Mouse (Mus musculus): ENCODE data around the gene Clec9a. TPM values are rescaled to one million over a fixed set of nuclear protein-coding genes. Genes with fewer than 3 reads are reported as not detected.
A peak's percentile ranks its signal among the peaks of the same experiment; 100 is the strongest.

The Clec9a gene
- total RNA-seq (2014; fragmentation: Nextera tagmentation), result not detected in 2 replicates
- 0.60 TPM in 1 of 2 replicates, not detected in the other for total RNA-seq (2017)

DNA sequence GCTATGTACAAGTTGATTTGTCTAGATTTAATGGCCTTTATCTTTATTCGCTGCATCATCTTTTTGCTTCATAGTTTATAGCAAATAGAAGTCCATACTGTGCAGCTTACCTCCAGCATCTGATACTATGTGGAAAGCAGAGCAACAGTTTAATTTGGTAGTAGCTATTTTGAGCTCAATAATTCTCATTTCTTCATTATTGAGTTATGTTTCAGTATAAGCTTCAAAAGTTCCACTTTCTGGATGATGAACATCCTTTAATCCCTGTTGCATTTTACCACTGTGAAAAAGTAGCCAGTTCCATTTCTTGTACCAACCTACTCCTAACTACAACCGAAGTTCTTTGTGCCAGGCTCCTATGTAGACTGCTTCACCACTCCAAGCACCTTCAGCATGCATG lies at the start of gene Clec9a:
Gene Clec9a, plus strand, starts transcription at position 301 of the 400 bp plus-strand sequence.
- no peak for ATAC-seq (replicated peaks; ENCODE audit: poor library complexity, severe bottlenecking)

DNA sequence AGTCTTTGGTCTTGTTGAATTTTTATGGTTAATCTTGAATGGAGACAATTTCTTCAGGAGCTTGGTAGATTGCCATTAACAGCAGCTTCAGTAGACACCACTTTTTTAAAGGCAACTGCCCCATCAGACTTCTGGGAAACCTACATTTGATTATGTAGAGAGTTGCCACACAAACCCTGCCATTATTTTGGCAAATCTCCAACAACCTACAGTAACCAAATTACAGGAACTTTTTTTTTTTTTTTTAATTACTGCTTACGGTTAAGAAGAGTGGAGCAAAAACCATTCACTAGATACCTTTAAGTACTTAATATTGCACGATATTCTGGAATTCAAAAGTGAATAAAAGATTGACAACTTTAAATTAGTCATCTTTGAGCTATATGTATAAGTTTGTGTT lies 49.1 kb upstream of the Clec9a start:
- no peak for ATAC-seq (replicated peaks; ENCODE audit: poor library complexity, severe bottlenecking)

DNA sequence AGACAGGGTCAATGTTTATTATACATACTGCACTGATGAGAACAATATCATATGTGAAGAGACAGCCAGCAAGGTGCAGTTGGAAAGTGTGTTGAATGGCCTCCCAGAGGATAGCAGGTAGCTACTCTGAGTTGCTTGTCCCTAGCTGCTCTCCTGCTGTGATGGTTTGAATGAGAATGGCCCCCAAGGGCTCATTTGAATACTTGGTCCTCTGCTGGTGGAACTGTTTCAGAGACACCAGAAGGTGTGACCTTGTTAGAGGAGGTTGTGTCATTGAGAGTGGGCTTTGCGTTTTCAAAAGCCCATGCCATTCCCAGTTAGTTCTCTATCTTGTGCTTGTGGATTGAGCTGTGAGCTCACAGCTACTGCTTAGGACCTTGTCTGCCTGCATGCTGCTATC lies 44.7 kb upstream of the Clec9a start:
- no peak for ATAC-seq (replicated peaks; ENCODE audit: poor library complexity, severe bottlenecking)

DNA sequence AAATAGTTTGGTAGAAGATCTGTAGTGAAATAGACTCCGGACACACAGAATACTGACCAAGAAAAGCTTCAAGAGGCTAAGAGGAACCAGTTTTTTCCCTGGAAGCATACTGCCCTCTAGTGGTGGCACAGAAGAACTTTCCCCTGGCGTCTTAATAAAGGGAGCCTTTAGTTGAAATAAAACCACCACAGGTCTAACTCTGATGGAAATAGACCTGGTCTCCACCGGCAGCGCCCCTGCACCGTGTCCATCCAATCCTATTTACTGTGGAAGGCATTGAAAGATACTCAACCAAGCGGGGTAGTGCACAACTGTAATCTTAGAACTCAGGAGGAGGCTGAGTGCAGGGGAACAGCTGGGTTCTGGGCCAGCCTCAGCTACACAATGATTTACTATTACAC lies 42.7 kb upstream of the Clec9a start:
- peak; percentile 73 for ATAC-seq (replicated peaks; ENCODE audit: poor library complexity, severe bottlenecking)

DNA sequence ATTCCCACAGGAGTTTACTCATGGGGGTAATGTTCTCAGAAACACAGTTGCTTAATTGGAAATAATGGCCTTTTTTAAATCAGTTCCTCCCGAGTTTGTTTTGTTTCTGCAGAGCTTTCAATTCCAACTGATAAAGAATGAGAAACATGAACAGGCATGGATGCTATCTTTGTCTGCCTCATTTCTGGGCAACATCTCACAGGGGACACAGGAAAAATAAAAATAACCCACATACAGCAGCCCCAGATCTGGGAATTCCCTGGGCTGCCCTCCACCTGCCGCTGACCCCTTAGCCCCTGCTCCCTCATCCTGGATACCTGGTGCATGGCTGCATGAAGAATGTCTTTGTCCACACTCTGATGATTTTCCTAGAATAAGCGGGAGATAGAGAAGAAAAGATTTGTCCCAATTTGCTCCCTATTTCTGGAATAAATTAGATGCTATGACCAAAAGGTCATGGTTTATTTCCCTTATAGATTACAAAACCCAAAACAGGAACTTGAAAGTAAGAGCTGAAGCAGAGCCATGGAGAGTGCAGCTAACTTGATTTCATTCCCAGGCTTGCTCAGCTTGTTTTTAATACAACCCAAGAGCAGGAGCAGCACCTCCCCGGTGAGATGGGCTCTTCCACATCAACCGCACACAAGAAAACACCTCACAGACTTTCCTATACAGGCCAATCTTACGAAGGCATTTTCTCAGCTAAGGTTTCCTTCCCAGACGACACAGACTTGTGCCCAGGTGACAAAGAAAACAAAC lies 39.1 kb upstream of the Clec9a start:
- ATAC-seq (replicated peaks; ENCODE audit: poor library complexity, severe bottlenecking), result peak; percentile 78

DNA sequence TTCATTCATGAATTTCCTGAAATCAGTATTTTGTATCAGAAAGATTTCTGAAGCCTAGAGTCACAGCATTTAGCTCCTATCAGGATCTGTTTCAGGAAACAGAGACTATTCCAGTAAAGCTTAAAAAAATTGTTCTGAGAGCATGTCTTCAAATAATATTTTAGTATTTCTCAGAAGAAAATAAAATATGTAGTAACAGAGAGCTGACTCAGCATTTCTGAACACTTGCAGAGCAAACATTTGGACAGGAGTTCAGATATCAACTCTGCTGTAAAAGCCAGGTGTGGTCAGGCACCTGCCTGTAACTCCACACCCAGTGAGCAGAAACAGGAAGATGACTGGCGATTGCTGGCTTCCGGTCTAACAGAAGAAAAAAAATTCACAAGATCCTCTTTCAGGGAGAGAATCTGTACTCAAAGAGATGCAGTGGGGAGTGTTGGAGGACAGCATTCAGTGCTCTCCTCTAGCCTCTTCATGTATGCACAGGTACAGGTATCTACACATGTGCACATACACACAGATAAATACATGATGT lies 33.7 kb upstream of the Clec9a start:
- peak; percentile 97 for ATAC-seq (replicated peaks; ENCODE audit: poor library complexity, severe bottlenecking)

DNA sequence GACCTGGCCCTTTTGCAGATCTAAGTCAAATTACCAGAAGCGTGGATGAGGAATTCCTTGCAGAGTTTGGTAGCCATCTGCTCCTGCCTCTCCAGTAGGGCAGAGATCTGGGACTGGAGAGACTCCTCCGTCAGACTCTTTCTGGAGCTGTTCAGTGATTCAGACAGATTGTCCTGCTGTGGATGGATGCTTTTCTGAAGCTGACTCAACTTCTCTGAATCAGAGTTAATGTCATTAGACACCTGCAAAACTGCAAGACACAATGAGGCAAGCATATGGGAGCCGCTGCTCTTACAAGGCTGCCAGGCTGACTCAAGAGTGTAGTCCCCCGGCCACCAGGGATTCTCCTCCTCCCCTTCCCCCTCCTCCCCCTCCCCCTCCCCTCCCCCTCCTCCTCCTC lies 28.2 kb upstream of the Clec9a start:
- no peak for ATAC-seq (replicated peaks; ENCODE audit: poor library complexity, severe bottlenecking)

DNA sequence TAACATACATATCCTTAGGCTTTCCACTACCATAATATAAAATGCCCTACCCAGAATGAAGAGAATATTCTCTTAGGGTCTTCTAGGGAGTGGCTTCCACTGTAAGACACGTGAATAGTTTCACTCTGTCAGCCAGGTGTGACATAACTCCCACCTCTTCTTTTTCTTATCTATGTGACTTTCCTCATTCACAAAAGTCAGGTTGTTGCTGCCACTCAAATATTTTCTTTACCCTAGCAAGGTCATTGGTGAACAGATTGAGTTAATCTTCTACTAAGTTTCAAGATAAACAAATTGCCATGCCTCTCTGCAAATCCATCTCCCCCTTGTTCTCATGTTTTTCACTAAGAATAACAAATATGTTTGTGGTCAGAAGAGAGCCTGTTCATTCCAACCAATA lies 26.9 kb upstream of the Clec9a start:
- ATAC-seq (replicated peaks; ENCODE audit: poor library complexity, severe bottlenecking), result no peak

DNA sequence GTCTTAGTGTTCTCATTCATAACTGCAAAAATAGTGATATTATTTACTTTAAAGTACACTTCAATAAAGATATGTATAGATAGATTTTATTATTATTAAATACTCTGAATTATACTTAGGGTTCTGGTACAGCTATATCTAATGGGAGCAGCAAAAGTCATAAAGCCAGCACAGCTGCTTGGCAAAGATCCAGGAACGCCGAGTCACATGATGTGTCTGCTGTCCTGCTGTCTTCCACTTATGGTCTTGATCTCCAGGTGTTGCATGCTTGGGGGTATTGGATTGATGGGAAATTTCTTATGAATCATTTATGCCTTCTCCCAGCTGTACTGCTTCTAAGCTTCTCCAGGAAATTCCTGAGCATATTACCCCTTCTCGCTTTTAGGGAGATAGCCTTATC lies 25.2 kb upstream of the Clec9a start:
- ATAC-seq (replicated peaks; ENCODE audit: poor library complexity, severe bottlenecking), result no peak

DNA sequence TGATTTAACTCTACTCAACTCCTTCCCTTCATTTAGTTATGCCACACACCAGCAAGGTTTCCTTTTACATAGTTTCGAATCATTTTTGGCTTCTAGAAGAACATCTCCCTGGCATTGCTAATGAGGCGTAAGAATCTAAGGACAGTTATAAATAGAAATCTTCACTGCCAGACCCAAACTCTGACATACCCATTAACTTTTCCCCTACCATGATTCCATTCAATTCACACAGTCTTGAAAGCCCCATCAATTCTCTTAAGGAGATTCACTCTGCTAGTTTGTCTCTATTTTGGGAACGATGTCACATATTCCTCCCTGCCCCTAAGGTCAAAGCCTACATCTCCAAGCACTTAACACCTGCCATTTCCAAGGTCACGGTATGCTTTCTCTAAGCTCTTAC lies 23.7 kb upstream of the Clec9a start:
- no peak for ATAC-seq (replicated peaks; ENCODE audit: poor library complexity, severe bottlenecking)

DNA sequence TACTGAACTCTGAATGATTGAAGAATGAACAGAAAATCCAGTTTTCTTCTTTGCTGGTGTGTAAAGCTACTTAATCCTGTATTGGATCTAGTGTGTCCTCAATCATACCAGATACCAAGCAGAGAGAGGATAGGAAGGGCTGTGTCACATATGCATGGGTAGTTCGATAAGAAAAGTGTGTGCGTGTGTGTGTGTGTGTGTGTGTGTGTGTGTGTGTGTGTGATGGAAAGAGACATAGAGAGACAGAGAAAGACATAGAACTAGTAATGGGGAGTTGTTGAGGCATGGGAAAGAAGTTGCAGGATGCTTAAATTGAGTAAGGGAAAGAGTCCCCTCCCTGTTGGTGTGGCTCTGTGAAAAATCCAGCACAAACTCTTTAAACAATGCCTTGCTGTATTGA lies 22.9 kb upstream of the Clec9a start, which contains the start of gene Clec12b:
Gene Clec12b, minus strand, starts transcription at position 101 of the 400 bp plus-strand sequence.
- ATAC-seq (replicated peaks; ENCODE audit: poor library complexity, severe bottlenecking), result no peak

DNA sequence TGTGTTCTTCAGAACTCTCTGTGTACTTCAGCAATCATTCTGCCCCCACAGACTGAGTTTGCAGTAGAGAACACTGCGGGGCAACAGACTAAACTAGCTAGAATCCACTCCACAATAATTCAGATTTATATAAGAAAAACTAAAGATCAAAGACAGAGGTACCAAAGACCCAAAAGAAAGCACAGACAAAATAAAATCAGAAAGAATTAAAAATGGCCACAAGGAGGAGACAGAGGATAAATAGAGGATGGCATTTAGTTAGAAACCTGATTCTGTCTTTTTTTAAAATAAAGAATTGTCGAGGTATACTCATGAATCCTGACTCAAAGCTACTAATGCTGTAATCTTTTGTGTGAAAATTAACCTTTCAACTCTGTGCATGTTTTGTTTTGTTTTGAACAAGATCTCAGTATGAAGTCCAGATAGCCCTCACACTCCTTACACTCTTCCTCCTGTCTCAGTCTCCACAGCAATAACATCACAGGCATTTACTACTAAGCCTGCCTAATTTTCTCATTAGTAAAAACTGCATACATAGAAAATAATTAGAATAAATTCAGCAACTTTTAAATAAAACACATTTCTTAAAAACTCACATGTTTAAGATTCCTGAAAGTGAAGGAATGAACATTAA lies 15.5 kb upstream of the Clec9a start:
- peak; percentile 42; the same call in 1 of the 2 replicates for ATAC-seq (replicated peaks; ENCODE audit: poor library complexity, severe bottlenecking)

DNA sequence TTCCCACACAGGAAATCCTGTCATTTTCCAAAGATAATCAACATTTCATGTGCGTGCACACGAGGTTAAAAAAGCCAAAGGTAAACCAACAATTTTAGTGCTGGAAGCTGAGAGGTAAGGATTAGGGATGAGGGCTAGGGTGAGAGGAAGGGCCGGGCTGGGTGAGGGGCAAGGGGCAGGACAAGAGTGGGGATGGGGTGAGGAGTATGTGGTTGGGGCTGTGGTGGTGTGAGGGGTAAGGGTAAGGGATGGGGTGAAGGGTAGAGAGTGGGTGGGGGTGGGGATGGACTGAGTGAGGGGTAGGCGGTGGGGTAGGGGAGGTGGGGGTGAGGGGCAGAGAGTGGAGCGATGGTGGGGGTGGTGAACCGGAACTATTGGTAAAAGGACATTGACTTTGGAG lies 14.9 kb upstream of the Clec9a start:
- ATAC-seq (replicated peaks; ENCODE audit: poor library complexity, severe bottlenecking), result no peak

DNA sequence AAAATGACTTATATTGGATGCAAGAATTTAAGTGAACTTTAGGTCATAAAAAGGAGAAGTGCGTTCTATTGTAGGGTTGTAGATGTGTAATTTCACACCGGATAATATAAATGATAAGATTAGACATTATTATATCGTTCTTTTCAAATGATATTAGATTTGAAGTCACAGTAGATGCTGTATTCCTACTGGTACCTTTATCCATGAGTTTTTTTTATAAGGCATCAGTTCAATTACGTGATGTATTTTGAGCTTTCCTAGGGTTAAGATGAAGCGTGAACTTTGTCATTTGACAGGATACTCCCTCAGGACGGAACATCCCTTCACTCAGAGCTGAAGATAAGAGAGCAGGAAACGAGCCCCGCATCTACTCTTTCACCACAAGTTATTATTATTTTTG lies 11.7 kb upstream of the Clec9a start, which contains the start of gene Clec1b:
Gene Clec1b, plus strand, starts transcription at position 301 of the 400 bp plus-strand sequence.
- ATAC-seq (replicated peaks; ENCODE audit: poor library complexity, severe bottlenecking), result no peak

DNA sequence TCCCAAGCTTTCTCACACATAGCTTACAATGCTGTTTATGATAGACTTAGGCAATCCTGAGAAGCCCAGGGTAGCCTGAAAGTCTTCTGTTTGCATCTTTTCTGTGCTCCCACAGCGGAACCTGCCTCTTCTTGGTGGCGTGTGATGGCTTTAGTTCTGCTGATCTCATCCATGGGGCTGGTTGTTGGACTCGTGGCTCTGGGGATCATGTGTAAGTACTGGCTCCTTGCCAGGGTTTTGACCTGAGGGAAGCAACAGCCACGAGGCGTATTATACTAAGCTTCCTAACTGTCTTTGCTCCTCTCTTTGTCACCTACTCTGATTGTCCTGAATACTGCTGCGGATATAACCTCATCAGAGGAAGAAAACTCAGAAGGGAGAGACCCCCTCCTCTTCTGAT lies 8.7 kb upstream of the Clec9a start:
- ATAC-seq (replicated peaks; ENCODE audit: poor library complexity, severe bottlenecking), result peak; percentile 15; the same call in 1 of the 2 replicates

DNA sequence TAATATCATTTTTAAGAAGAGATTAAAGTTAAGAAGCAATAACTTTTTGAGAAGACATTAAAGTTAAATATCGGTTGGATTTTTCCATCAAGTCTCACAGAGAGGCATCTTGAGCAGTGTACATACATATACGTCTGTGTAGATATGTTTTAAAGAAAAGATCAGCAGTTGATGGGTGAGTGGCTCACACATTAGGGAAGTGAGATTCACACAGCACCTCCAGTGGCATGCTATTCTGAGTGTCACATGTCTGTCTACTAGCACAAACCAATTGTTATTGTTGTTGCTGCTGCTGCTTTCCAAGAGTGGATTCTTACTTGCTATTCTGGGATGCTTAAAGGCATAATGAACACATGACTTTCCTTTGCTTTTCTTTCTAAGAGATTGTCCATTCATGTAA lies 6.3 kb upstream of the Clec9a start:
- ATAC-seq (replicated peaks; ENCODE audit: poor library complexity, severe bottlenecking), result peak; percentile 58

DNA sequence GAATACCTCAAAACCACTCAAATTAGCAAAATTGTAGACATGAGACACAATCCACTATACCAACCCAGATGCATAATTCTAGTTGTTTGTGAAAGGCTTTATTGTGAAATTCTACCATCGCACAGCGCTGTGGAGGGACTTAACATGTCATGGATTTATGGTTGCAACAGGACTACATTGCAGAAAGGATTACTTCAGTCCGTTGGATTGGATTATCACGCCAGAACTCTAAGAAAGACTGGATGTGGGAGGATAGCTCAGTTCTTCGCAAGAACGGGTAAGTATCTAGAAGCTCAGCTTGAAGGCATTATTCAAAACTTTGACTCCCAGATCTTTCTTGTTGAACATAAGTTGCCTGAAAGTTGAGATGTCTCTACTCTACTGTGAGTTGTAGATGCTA lies 5.3 kb upstream of the Clec9a start:
- ATAC-seq (replicated peaks; ENCODE audit: poor library complexity, severe bottlenecking), result peak; percentile 43

DNA sequence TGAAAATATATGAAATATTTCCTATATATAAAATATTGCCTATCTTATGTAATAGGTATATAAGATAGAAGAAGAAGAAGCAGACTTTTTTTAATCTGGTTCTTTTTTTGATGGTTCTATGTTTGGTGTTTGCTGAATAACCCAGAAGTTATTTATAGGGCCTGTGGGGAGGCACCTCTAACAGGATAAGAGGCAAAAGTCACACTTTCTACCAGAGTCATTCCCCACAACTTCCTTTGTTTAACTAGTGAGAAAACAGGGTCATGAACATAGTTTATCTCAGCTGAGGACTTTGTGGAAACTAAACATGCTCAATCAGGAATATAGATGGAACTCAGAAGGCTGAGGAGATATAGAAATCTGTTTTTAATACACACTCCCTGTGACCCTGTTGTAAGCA lies 2.7 kb upstream of the Clec9a start:
- ATAC-seq (replicated peaks; ENCODE audit: poor library complexity, severe bottlenecking), result no peak

DNA sequence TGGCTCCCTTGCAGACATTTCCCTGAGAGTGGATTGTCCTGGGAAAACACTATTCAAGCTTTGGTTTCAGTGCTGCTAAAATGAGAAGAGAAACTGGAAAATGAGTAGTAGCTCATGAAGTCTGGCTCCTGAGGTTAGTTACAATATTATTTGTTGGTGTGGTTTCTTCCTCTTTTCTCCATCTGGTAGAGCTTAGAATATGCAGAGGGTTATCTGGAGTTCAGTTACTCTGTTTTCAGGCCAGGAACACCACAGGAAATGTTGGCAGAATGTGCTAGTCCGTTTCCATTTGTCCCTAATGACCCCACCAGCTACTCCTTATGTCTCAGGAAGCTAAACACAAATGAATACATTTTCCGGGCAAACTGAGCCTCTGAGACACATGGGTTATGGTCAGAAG lies 1.3 kb upstream of the Clec9a start:
- peak; percentile 92 for ATAC-seq (replicated peaks; ENCODE audit: poor library complexity, severe bottlenecking)

DNA sequence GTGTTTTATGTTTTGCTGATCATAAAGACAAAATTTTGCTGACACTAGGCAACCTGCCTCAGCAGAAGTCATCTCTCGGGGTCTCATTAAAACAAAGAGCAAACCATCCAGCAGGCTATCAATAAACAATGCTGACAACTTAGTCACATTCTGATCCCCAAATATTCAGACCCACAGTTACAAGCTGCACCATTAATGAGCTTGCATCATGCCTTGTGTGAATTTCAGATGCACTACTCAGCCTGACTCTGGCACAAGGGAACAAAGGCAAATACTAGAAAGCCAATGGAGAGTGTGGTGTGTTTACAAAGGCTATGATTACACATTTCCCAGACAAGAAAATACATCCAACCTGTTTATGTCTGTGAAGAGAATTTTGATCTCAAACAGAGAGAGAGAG lies 5.5 kb downstream of the Clec9a start:
- ATAC-seq (replicated peaks; ENCODE audit: poor library complexity, severe bottlenecking), result no peak

DNA sequence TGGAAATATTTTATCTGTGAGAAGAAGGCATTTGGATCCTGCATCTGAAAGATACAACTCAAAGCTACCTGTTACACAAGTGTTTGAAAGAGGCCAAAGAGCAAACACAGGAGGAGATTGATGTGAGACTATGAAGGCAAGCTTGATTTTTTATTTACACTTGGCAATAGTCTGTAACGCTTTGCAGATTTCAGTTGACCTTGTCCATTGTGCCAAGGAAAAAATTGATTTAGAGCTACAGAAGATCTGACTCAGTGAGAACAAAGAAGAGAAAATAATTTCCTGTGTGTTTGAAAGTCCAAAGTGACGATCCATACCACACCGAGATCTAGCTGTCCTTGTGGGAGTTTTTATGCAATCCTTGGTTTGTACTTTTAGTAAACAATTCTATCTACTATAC lies 13.6 kb downstream of the Clec9a start:
- no peak for ATAC-seq (replicated peaks; ENCODE audit: poor library complexity, severe bottlenecking)
